Mouse (Mus musculus): ENCODE measurements at regions not wholly inside any gene's neighbourhood (a gene's known extent, or its start where the extent isn't known, plus 50 kb on each side); places are given as distances from the start of the nearest gene placed in this dataset.

- DNase-seq (ENCODE audit: low spot score): no peak
- WGBS: 63% methylated on average over 9 of the region's 9 CpGs
These were observed 363.8 kb downstream of the Pbx1 start for GRCm38 (mm10) chr1:168068003-168068919.

DNA sequence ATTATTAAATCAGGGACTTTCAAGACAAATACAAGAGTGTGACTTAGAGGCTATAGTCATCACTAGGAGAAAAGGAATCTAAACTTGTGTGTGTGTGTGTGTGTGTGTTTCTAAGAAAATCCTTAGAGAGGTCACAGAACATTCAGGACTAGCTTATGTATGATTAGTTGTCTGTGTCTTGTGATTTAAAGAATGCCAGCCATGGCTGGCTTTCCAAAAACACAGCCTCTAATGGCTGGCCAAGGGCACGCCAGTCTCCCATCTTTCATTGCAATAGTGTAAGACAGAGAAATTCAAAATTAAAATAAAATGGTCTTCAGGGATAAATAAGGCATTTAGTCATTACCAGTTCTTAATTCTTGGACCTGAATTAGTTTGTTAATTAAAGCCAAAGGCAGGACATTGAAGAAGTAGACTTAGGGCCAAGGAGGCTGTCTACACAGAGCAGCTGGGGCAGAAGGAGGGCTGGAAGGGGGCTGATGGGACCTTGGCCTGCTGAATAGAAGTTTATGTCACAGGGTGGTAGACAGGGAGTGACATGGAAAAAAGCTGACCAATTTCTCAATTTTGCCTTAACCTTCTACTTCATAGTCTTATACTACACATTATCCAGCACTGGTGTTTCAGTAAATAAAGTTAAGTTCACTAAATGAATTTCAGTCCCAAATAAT lies 363.0 kb downstream of the Pbx1 start:
- ATAC-seq (replicated peaks; ENCODE audit: low FRiP score, low read depth): no peak
- TF ChIP-seq CTCF (IDR thresholded peaks at IDR 0.05; ENCODE audit: low read depth): no peak
- WGBS: 89% methylated on average over 1 of the region's 1 CpGs
- Histone ChIP-seq H3K27ac (no peak overlapping the region), H3K36me3 (ENCODE audit: insufficient read depth, low read length) (no peaks in the 10 kb centered on the region), H3K4me2 (ENCODE audit: low read length) (no peak overlapping the region), H3K4me1 (replicated peaks; ENCODE audit: insufficient read depth, low read length) (no peaks in the 10 kb centered on the region), H3K9ac (ENCODE audit: low read depth, low read length) (no peak overlapping the region), H3K27me3 (ENCODE audit: insufficient read depth, low read length) (no peaks in the 10 kb centered on the region), H3K9me3 (replicated peaks; ENCODE audit: low read length) (no peaks in the 10 kb centered on the region), H3K4me3 (replicated peaks; ENCODE audit: low read depth, low read length) (no peak overlapping the region)
- no peak for DNase-seq (ENCODE audit: low spot score)

More at GRCm38 (mm10) chr1:168068003-168068919, 363.8 kb downstream of the Pbx1 start:
- Histone ChIP-seq H3K4me2 (ENCODE audit: low read length) (no peak overlapping the region), H3K4me1 (replicated peaks; ENCODE audit: insufficient read depth, low read length) (no peaks in the 10 kb centered on the region), H3K9me3 (replicated peaks; ENCODE audit: low read length) (no peaks in the 10 kb centered on the region), H3K27ac (no peak overlapping the region), H3K27me3 (ENCODE audit: insufficient read depth, low read length) (no peaks in the 10 kb centered on the region), H3K9ac (ENCODE audit: low read depth, low read length) (no peak overlapping the region), H3K36me3 (ENCODE audit: insufficient read depth, low read length) (no peaks in the 10 kb centered on the region), H3K4me3 (replicated peaks; ENCODE audit: low read depth, low read length) (no peak overlapping the region)
- TF ChIP-seq CTCF (IDR thresholded peaks at IDR 0.05; ENCODE audit: low read depth): no peak
- ATAC-seq (replicated peaks; ENCODE audit: low FRiP score, low read depth): no peak
